Mouse (Mus musculus) heart, embryonic 14.5 days (tissue): ENCODE data around the gene Hebp1. TPM values are rescaled to one million over a fixed set of nuclear protein-coding genes. Genes with fewer than 3 reads are reported as not detected.

Source experiments
- ATAC-seq: fragments of 200-750 bp; cut with Nextera tagmentation; 2 replicates; pipeline ENCODE4 v1.8.0; 2017; ENCODE audit warnings: low read depth, moderate TSS enrichment; ENCODE audit not compliant: insufficient number of reproducible peaks, insufficient read depth, low FRiP score
- H3K27ac ChIP-seq, 2 experiments: fragments of 200-500 bp in 1 of 2; fragments of 300-500 bp in 1 of 2; sonication (generic) in 1 of 2; replicated peaks in 1 of 2; 2 replicates each; pipeline ENCODE4 v1.5.1; 2012 to 2014; ENCODE audit warnings: low read depth in 2 of 2, low read length in 2 of 2, control low read depth in 1 of 2, mild to moderate bottlenecking in 1 of 2, mixed read lengths in 1 of 2; ENCODE audit not compliant: control insufficient read depth in 1 of 2, insufficient read depth in 1 of 2
- H3K27me3 ChIP-seq: fragments of 300-500 bp; sonication (generic); 2 replicates; pipeline ENCODE4 v1.6.1; 2014; ENCODE audit warnings: mild to moderate bottlenecking, low read length, control low read depth; ENCODE audit not compliant: control insufficient read depth, insufficient read depth
- H3K36me3 ChIP-seq: fragments of 300-500 bp; sonication (generic); 2 replicates; pipeline ENCODE4 v1.6.1; 2014; ENCODE audit warnings: mild to moderate bottlenecking, control low read depth, low read length, mixed read lengths; ENCODE audit not compliant: control insufficient read depth, insufficient read depth
- H3K4me1 ChIP-seq, 2 experiments: fragments of 200-500 bp in 1 of 2; fragments of 300-500 bp in 1 of 2; sonication (generic) in 1 of 2; 2 replicates each; pipeline ENCODE4 v1.6.1; 2012 to 2014; ENCODE audit warnings: low read length in 2 of 2, control low read depth in 1 of 2, mixed read lengths in 1 of 2; ENCODE audit not compliant: control insufficient read depth in 2 of 2, insufficient read depth in 2 of 2
- H3K4me2 ChIP-seq: fragments of 300-500 bp; sonication (generic); 2 replicates; pipeline ENCODE4 v1.6.1; 2014; ENCODE audit warnings: mild to moderate bottlenecking, low read length
- H3K4me3 ChIP-seq, 2 experiments: fragments of 200-500 bp in 1 of 2; fragments of 300-500 bp in 1 of 2; sonication (generic) in 1 of 2; 2 replicates each; pipeline ENCODE4 v1.5.1; 2012 to 2014; ENCODE audit warnings: low read length in 2 of 2, mild to moderate bottlenecking in 2 of 2, control low read depth in 1 of 2, low read depth in 1 of 2, moderate library complexity in 1 of 2; ENCODE audit not compliant: control insufficient read depth in 1 of 2, insufficient read depth in 1 of 2
- H3K9ac ChIP-seq: fragments of 300-500 bp; sonication (generic); 2 replicates; pipeline ENCODE4 v1.6.1; 2014; ENCODE audit warnings: mild to moderate bottlenecking, low read length
- H3K9me3 ChIP-seq: fragments of 300-500 bp; sonication (generic); 2 replicates; pipeline ENCODE4 v1.6.1; 2016; ENCODE audit warnings: low read length, control low read depth; ENCODE audit not compliant: control insufficient read depth
- WGBS: fragments of 180-500 bp; shearing (Covaris S2); extraction: QIAGEN DNeasy Blood & Tissue Kit; methylation state at CpG from one replicate; pipeline ENCODE4 v1.1.7; 2014; 5-methylcytosine and 5-hydroxymethylcytosine counted together
- polyA plus RNA-seq: library from polyadenylated mRNA; unstranded; fragments of >200 nt; fragmentation: Nextera tagmentation; extraction: Ambion mirVana; gene quantifications from 2 replicates; pipeline ENCODE4 v1.2.1, GENCODE M21; 2014

The Hebp1 gene
- polyA plus RNA-seq, 1 experiment from 2014 or later: 9.2 TPM

GRCm38 (mm10) chr6:135187076-135187917, 10.5 kb downstream of the Hebp1 start:
- WGBS: 56% methylated on average over 10 of the region's 10 CpGs
- Histone ChIP-seq H3K27ac (no peak overlapping the region), H3K9ac (no peak overlapping the region), H3K4me2 (no peak overlapping the region), H3K9me3 (no peaks in the 10 kb centered on the region), H3K27me3 (no peaks in the 10 kb centered on the region), H3K4me3 (no peak overlapping the region), H3K4me1 (peaks cover 0 to 2% of the 10 kb centered on the region in 2 experiments; a peak in 1 of 4 replicates), H3K36me3 (no peaks in the 10 kb centered on the region)
- no peak for ATAC-seq

- no peak overlapping the region for H3K27ac ChIP-seq
Measured at GRCm38 (mm10) chr6:135183961-135184360, 13.9 kb downstream of the Hebp1 start.

DNA sequence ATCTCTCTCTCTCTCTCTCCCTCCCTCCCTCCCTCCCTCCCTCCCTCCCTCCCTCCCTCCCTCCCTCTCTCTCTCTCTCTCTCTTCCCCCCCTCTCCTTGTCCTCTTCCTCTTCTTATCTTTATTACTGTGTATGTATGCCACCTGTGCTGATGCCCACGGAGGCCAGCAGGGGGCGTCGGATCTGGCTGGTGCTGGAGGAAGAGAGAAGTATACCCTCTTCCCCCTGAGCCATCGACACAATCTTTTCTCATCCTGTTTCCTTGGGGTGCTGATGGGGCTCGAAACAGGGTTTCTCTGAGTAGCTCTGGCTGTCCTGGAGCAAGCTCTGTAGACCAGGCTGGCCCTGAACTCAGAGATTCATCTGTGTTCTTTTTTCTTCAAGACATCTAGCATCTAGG, 14.9 kb downstream of the Hebp1 start:
- Histone ChIP-seq H3K36me3 (no peaks in the 10 kb centered on the region), H3K9me3 (no peaks in the 10 kb centered on the region), H3K4me3 (no peak overlapping the region), H3K4me2 (no peak overlapping the region), H3K27me3 (no peaks in the 10 kb centered on the region), H3K27ac (no peak overlapping the region), H3K4me1 (peaks cover 0 to 2% of the 10 kb centered on the region in 2 experiments; a peak in 1 of 4 replicates), H3K9ac (no peak overlapping the region)
- no peak for ATAC-seq
- WGBS: 38% methylated on average over 5 of the region's 5 CpGs

More at GRCm38 (mm10) chr6:135183961-135184360, 13.9 kb downstream of the Hebp1 start:
- Histone ChIP-seq H3K9me3 (no peaks in the 10 kb centered on the region), H3K4me2 (no peak overlapping the region), H3K4me1 (peaks cover 0 to 2% of the 10 kb centered on the region in 2 experiments; a peak in 1 of 4 replicates), H3K36me3 (no peaks in the 10 kb centered on the region), H3K9ac (no peak overlapping the region), H3K4me3 (no peak overlapping the region), H3K27me3 (no peaks in the 10 kb centered on the region)
- ATAC-seq: no peak
- WGBS: 31% methylated on average over 8 of the region's 8 CpGs

GRCm38 (mm10) chr6:135178599-135178998, 19.2 kb downstream of the Hebp1 start:
- ATAC-seq: 0 out of 2 replicates have a peak, but pooled peaks have one; percentile 13
- WGBS: 27% methylated on average over 3 of the region's 3 CpGs
- Histone ChIP-seq H3K9ac (no peak overlapping the region), H3K36me3 (no peaks in the 10 kb centered on the region), H3K9me3 (no peaks in the 10 kb centered on the region), H3K4me1 (no peaks in the 10 kb centered on the region), H3K27ac (no peak overlapping the region), H3K4me3 (no peak overlapping the region), H3K27me3 (no peaks in the 10 kb centered on the region), H3K4me2 (no peak overlapping the region)

GRCm38 (mm10) chr6:135177271-135177670, 20.6 kb downstream of the Hebp1 start:
- H3K9ac ChIP-seq: no peak overlapping the region
- no peaks in the 10 kb centered on the region for H3K27me3 ChIP-seq
- H3K4me3 ChIP-seq: no peak overlapping the region
- no peak for ATAC-seq
- H3K4me1 ChIP-seq: no peaks in the 10 kb centered on the region
- no peak overlapping the region for H3K27ac ChIP-seq
- H3K36me3 ChIP-seq: no peaks in the 10 kb centered on the region
- no peak overlapping the region for H3K4me2 ChIP-seq
- no peaks in the 10 kb centered on the region for H3K9me3 ChIP-seq

GRCm38 (mm10) chr6:135175014-135175413, 22.8 kb downstream of the Hebp1 start:
- whole genome bisulfite sequencing: 79% methylated on average over 1 of the region's 1 CpGs

DNA sequence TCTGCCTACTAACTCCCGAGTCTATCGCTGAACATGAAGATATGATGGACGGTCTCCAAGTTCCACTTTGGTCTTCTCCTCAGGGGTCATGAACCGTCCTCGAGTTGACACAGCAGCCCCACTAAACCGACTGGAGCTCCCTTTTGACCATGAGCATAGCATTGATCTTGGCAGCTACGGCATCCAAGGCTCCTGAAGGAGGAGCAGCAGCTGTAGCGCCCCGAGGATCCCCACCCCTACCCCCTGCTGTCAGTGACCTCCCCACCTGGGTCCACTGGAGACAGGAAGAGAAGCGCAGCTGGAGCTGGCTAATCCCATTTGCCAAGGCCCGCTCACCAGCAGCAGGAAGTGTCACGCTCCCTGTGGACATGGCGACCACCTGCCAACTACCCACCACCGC, 26.1 kb downstream of the Hebp1 start:
- WGBS: 60% methylated on average over 14 of the region's 14 CpGs
- no peak for ATAC-seq

More at GRCm38 (mm10) chr6:135175014-135175413, 22.8 kb downstream of the Hebp1 start:
- Histone ChIP-seq H3K36me3 (no peaks in the 10 kb centered on the region), H3K9me3 (no peaks in the 10 kb centered on the region), H3K27ac (no peak overlapping the region), H3K9ac (no peak overlapping the region), H3K4me2 (no peak overlapping the region), H3K4me1 (no peaks in the 10 kb centered on the region), H3K4me3 (no peak overlapping the region), H3K27me3 (no peaks in the 10 kb centered on the region)
- ATAC-seq: no peak

More for the DNA sequence above, 26.1 kb downstream of the Hebp1 start:
- H3K36me3 ChIP-seq: no peaks in the 10 kb centered on the region
- H3K27ac ChIP-seq: no peak overlapping the region
- no peaks in the 10 kb centered on the region for H3K9me3 ChIP-seq
- peaks cover 0 to 5% of the 10 kb centered on the region in 2 experiments; a peak in 3 of 4 replicates for H3K4me1 ChIP-seq
- H3K4me3 ChIP-seq: no peak overlapping the region
- no peak overlapping the region for H3K4me2 ChIP-seq
- no peak overlapping the region for H3K9ac ChIP-seq
- no peaks in the 10 kb centered on the region for H3K27me3 ChIP-seq
